Mouse (Mus musculus): ENCODE results near the gene Drd4. TPM values are rescaled to one million over a fixed set of nuclear protein-coding genes. Genes with fewer than 3 reads are reported as not detected.

The Drd4 gene
- polyA plus RNA-seq, 1 experiment from 2014 or later: 1.0 TPM

GRCm38 (mm10) chr7:141343230-141343629 is 51.4 kb downstream of the Drd4 start:
- no peak for TF ChIP-seq CTCF (IDR thresholded peaks at IDR 0.05; ENCODE audit: low read depth)
- H3K36me3 ChIP-seq (ENCODE audit: insufficient read depth): no peaks in the 10 kb centered on the region
- 74% methylated on average over 2 of the region's 2 CpGs for WGBS
- DNase-seq: no peak
- no peaks in the 10 kb centered on the region; the same call in 1 of the 2 replicates for H3K4me1 ChIP-seq (ENCODE audit: insufficient read depth)
- no peak overlapping the region for H3K4me2 ChIP-seq
- no peaks in the 10 kb centered on the region; the same call in 1 of the 2 replicates for H3K27me3 ChIP-seq (ENCODE audit: insufficient read depth, low read length)
- no peak for ATAC-seq (ENCODE audit: insufficient read depth)
- no peak overlapping the region for H3K27ac ChIP-seq (ENCODE audit: low read depth)
- H3K9me3 ChIP-seq (ENCODE audit: low read depth, low read length): no peaks in the 10 kb centered on the region
- H3K9ac ChIP-seq: no peak overlapping the region
- no peak overlapping the region for H3K4me3 ChIP-seq (ENCODE audit: low read depth, low read length)

- TF ChIP-seq CTCF (IDR thresholded peaks at IDR 0.05; ENCODE audit: low read depth): no peak
- DNase-seq (no peak), ATAC-seq (ENCODE audit: insufficient read depth) (no peak)
- Histone ChIP-seq H3K9me3 (ENCODE audit: low read depth, low read length) (no peaks in the 10 kb centered on the region), H3K27me3 (ENCODE audit: insufficient read depth, low read length) (no peaks in the 10 kb centered on the region; the same call in 1 of the 2 replicates), H3K36me3 (ENCODE audit: insufficient read depth) (no peaks in the 10 kb centered on the region), H3K4me1 (ENCODE audit: insufficient read depth) (no peaks in the 10 kb centered on the region; the same call in 1 of the 2 replicates), H3K4me2 (no peak overlapping the region), H3K9ac (no peak overlapping the region), H3K27ac (ENCODE audit: low read depth) (no peak overlapping the region), H3K4me3 (ENCODE audit: low read depth, low read length) (no peak overlapping the region)
- 80% methylated on average over 7 of the region's 7 CpGs for WGBS
Observed at GRCm38 (mm10) chr7:141343696-141344095, 51.9 kb downstream of the Drd4 start.

GRCm38 (mm10) chr7:141344787-141345186 is 53.0 kb downstream of the Drd4 start:
- no peaks in the 10 kb centered on the region for H3K27me3 ChIP-seq (ENCODE audit: insufficient read depth, low read length)
- no peak overlapping the region for H3K4me3 ChIP-seq (ENCODE audit: low read depth, low read length)
- DNase-seq (no peak), ATAC-seq (ENCODE audit: insufficient read depth) (no peak)
- H3K27ac ChIP-seq (ENCODE audit: low read depth): no peak overlapping the region
- no peaks in the 10 kb centered on the region; the same call in 1 of the 2 replicates for H3K4me1 ChIP-seq (ENCODE audit: insufficient read depth)
- no peaks in the 10 kb centered on the region for H3K9me3 ChIP-seq (ENCODE audit: low read depth, low read length)
- no peak overlapping the region for H3K9ac ChIP-seq
- no peak for TF ChIP-seq CTCF (IDR thresholded peaks at IDR 0.05; ENCODE audit: low read depth)
- H3K4me2 ChIP-seq: no peak overlapping the region
- 78% methylated on average over 5 of the region's 5 CpGs for WGBS
- H3K36me3 ChIP-seq (ENCODE audit: insufficient read depth): no peaks in the 10 kb centered on the region

Other genes starting within 250 kb of the Drd4 start
- gene B4galnt4, start 230.9 kb upstream of the Drd4 start, polyA plus RNA-seq (2014; fragmentation: Nextera tagmentation; extraction: Ambion mirVana): 5.6 and 7.1 TPM in 2 replicates
- gene Pkp3, start 213.8 kb upstream of the Drd4 start, polyA plus RNA-seq (2014; fragmentation: Nextera tagmentation; extraction: Ambion mirVana): 7.5 and 8.7 TPM in 2 replicates
- 7.8 and 9.8 TPM in 2 replicates for gene Sigirr, start 191.4 kb upstream of the Drd4 start, polyA plus RNA-seq (2014; fragmentation: Nextera tagmentation; extraction: Ambion mirVana)
- 4.2 and 4.3 TPM in 2 replicates for gene Ano9, start 174.2 kb upstream of the Drd4 start, polyA plus RNA-seq (2014; fragmentation: Nextera tagmentation; extraction: Ambion mirVana)
- 50.6 and 57.7 TPM in 2 replicates for gene Ptdss2, start 169.6 kb upstream of the Drd4 start, polyA plus RNA-seq (2014; fragmentation: Nextera tagmentation; extraction: Ambion mirVana)
- 124 and 130 TPM in 2 replicates for gene Rnh1, start 119.1 kb upstream of the Drd4 start, polyA plus RNA-seq (2014; fragmentation: Nextera tagmentation; extraction: Ambion mirVana)
- 85.8 and 97.4 TPM in 2 replicates for gene Hras, start 98.0 kb upstream of the Drd4 start, polyA plus RNA-seq (2014; fragmentation: Nextera tagmentation; extraction: Ambion mirVana)
- 3.8 and 4.3 TPM in 2 replicates for gene Lrrc56, start 97.8 kb upstream of the Drd4 start, polyA plus RNA-seq (2014; fragmentation: Nextera tagmentation; extraction: Ambion mirVana)
- gene Lmntd2, start 77.9 kb upstream of the Drd4 start, polyA plus RNA-seq (2014; fragmentation: Nextera tagmentation; extraction: Ambion mirVana): 0.74 and 1.4 TPM in 2 replicates
- gene Rassf7, start 76.1 kb upstream of the Drd4 start, polyA plus RNA-seq (2014; fragmentation: Nextera tagmentation; extraction: Ambion mirVana): 38.9 and 41.1 TPM in 2 replicates
- gene Phrf1, start 63.2 kb upstream of the Drd4 start, polyA plus RNA-seq (2014; fragmentation: Nextera tagmentation; extraction: Ambion mirVana): 80.7 and 85.4 TPM in 2 replicates
- gene Irf7, start 25.5 kb upstream of the Drd4 start, polyA plus RNA-seq (2014; fragmentation: Nextera tagmentation; extraction: Ambion mirVana): 1.0 and 1.9 TPM in 2 replicates
- not detected in 2 replicates for gene Cdhr5, start 15.2 kb upstream of the Drd4 start, polyA plus RNA-seq (2014; fragmentation: Nextera tagmentation; extraction: Ambion mirVana)
- gene Sct, start 12.9 kb upstream of the Drd4 start, polyA plus RNA-seq (2014; fragmentation: Nextera tagmentation; extraction: Ambion mirVana): 2.2 and 5.1 TPM in 2 replicates
- 69.8 and 74.2 TPM in 2 replicates for gene Deaf1, start 35.7 kb downstream of the Drd4 start, polyA plus RNA-seq (2014; fragmentation: Nextera tagmentation; extraction: Ambion mirVana)
- gene Tmem80, start 35.7 kb downstream of the Drd4 start, polyA plus RNA-seq (2014; fragmentation: Nextera tagmentation; extraction: Ambion mirVana): 28.8 and 30.3 TPM in 2 replicates
- gene Eps8l2, start 46.9 kb downstream of the Drd4 start, polyA plus RNA-seq (2014; fragmentation: Nextera tagmentation; extraction: Ambion mirVana): 20.0 and 22.4 TPM in 2 replicates
- 241 and 257 TPM in 2 replicates for gene Taldo1, start 100.2 kb downstream of the Drd4 start, polyA plus RNA-seq (2014; fragmentation: Nextera tagmentation; extraction: Ambion mirVana)
- gene Gatd1, start 122.1 kb downstream of the Drd4 start, polyA plus RNA-seq (2014; fragmentation: Nextera tagmentation; extraction: Ambion mirVana): 48.5 and 49.1 TPM in 2 replicates
- not detected in 2 replicates for gene Cend1, start 137.5 kb downstream of the Drd4 start, polyA plus RNA-seq (2014; fragmentation: Nextera tagmentation; extraction: Ambion mirVana)
- gene Slc25a22, start 145.9 kb downstream of the Drd4 start, polyA plus RNA-seq (2014; fragmentation: Nextera tagmentation; extraction: Ambion mirVana): 27.6 and 30.1 TPM in 2 replicates
- gene Pidd1, start 152.0 kb downstream of the Drd4 start, polyA plus RNA-seq (2014; fragmentation: Nextera tagmentation; extraction: Ambion mirVana): 12.6 and 14.2 TPM in 2 replicates
- gene Rplp2, start 155.4 kb downstream of the Drd4 start, polyA plus RNA-seq (2014; fragmentation: Nextera tagmentation; extraction: Ambion mirVana): 1,415 and 1,470 TPM in 2 replicates
- gene Pnpla2, start 163.2 kb downstream of the Drd4 start, polyA plus RNA-seq (2014; fragmentation: Nextera tagmentation; extraction: Ambion mirVana): 26.1 and 26.3 TPM in 2 replicates
- gene Cracr2b, start 169.1 kb downstream of the Drd4 start, polyA plus RNA-seq (2014; fragmentation: Nextera tagmentation; extraction: Ambion mirVana): 15.1 and 18.9 TPM in 2 replicates
- gene Cd151, start 175.4 kb downstream of the Drd4 start, polyA plus RNA-seq (2014; fragmentation: Nextera tagmentation; extraction: Ambion mirVana): 69.8 and 79.1 TPM in 2 replicates
- 71.2 and 74.3 TPM in 2 replicates for gene Polr2l, start 183.1 kb downstream of the Drd4 start, polyA plus RNA-seq (2014; fragmentation: Nextera tagmentation; extraction: Ambion mirVana)
- 95.5 and 100.0 TPM in 2 replicates for gene Tspan4, start 183.2 kb downstream of the Drd4 start, polyA plus RNA-seq (2014; fragmentation: Nextera tagmentation; extraction: Ambion mirVana)
- gene Chid1, start 247.9 kb downstream of the Drd4 start, polyA plus RNA-seq (2014; fragmentation: Nextera tagmentation; extraction: Ambion mirVana): 33.0 and 35.9 TPM in 2 replicates